Mouse (Mus musculus): ENCODE results near the gene Smarcd3. TPM values are rescaled to one million over a fixed set of nuclear protein-coding genes. Genes with fewer than 3 reads are reported as not detected.
"Not testable (repeated sequence)": the region's sequence is repeated elsewhere in the genome, so short reads cannot be mapped to it uniquely, and the experiment has no call there.

The Smarcd3 gene
- total RNA-seq, 1 experiment from 2014 or later: 0.09 TPM

- ATAC-seq (replicated peaks; ENCODE audit: low read depth, poor library complexity, severe bottlenecking): no peak
Observed at GRCm38 (mm10) chr5:24578109-24578963, 45.9 kb downstream of the Smarcd3 start.

GRCm38 (mm10) chr5:24577183-24577929, 46.9 kb downstream of the Smarcd3 start, which contains the start of gene Abcf2:
Gene Abcf2 (minus strand): TSS chr5:24577467.
- peak; percentile 96 for ATAC-seq (replicated peaks; ENCODE audit: low read depth, poor library complexity, severe bottlenecking)

- ATAC-seq (replicated peaks; ENCODE audit: low read depth, poor library complexity, severe bottlenecking): peak; percentile 12; the same call in 1 of the 2 replicates
Observed at GRCm38 (mm10) chr5:24576801-24577182, 47.4 kb downstream of the Smarcd3 start.

- ATAC-seq (replicated peaks; ENCODE audit: low read depth, poor library complexity, severe bottlenecking): no peak
Observed at GRCm38 (mm10) chr5:24575948-24576347, 48.3 kb downstream of the Smarcd3 start.

- ATAC-seq (replicated peaks; ENCODE audit: low read depth, poor library complexity, severe bottlenecking): no peak
Observed at GRCm38 (mm10) chr5:24556709-24557108, 67.5 kb downstream of the Smarcd3 start, which contains the start of gene 4931409K22Rik. Gene 4931409K22Rik (minus strand): TSS chr5:24556809.

GRCm38 (mm10) chr5:24555335-24555734, 68.9 kb downstream of the Smarcd3 start:
- ATAC-seq (replicated peaks; ENCODE audit: low read depth, poor library complexity, severe bottlenecking): not testable (repeated sequence)

GRCm38 (mm10) chr5:24553621-24554244, 70.5 kb downstream of the Smarcd3 start:
- no peak for ATAC-seq (replicated peaks; ENCODE audit: low read depth, poor library complexity, severe bottlenecking)

GRCm38 (mm10) chr5:24551317-24551688, 72.9 kb downstream of the Smarcd3 start:
- ATAC-seq (replicated peaks; ENCODE audit: low read depth, poor library complexity, severe bottlenecking): no peak

GRCm38 (mm10) chr5:24550598-24551316, 73.5 kb downstream of the Smarcd3 start:
- peak; percentile 58; the same call in 1 of the 2 replicates for ATAC-seq (replicated peaks; ENCODE audit: low read depth, poor library complexity, severe bottlenecking)

- 0 out of 2 replicates have a peak, but pooled peaks have one; percentile 40 for ATAC-seq (replicated peaks; ENCODE audit: low read depth, poor library complexity, severe bottlenecking)
Observed at GRCm38 (mm10) chr5:24542643-24543042, 81.6 kb downstream of the Smarcd3 start.

- ATAC-seq (replicated peaks; ENCODE audit: low read depth, poor library complexity, severe bottlenecking): no peak
Observed at GRCm38 (mm10) chr5:24541144-24541569, 83.1 kb downstream of the Smarcd3 start.

Other genes with a start within 250 kb of the Smarcd3 start
- 0.78 and 4.5 TPM in 2 replicates for gene Atg9b, start 232.3 kb downstream of the Smarcd3 start, total RNA-seq (2017)
- 11.5 and 32.2 TPM in 2 replicates for gene Abcb8, start 230.7 kb downstream of the Smarcd3 start, total RNA-seq (2017)
- gene Asic3, start 211.0 kb downstream of the Smarcd3 start, total RNA-seq (2017): not detected in 2 replicates
- 13.9 and 14.3 TPM in 2 replicates for gene Cdk5, start 200.9 kb downstream of the Smarcd3 start, total RNA-seq (2017)
- 18.9 and 35.9 TPM in 2 replicates for gene Slc4a2, start 200.6 kb downstream of the Smarcd3 start, total RNA-seq (2017)
- 19.0 and 30.9 TPM in 2 replicates for gene Fastk, start 179.1 kb downstream of the Smarcd3 start, total RNA-seq (2017)
- gene Tmub1, start 176.6 kb downstream of the Smarcd3 start, total RNA-seq (2017): 9.1 and 9.5 TPM in 2 replicates
- 23.6 and 35.8 TPM in 2 replicates for gene Agap3, start 172.2 kb downstream of the Smarcd3 start, total RNA-seq (2017)
- not detected in 2 replicates for gene Gbx1, start 97.2 kb downstream of the Smarcd3 start, total RNA-seq (2017)
- gene Asb10, start 83.4 kb downstream of the Smarcd3 start, total RNA-seq (2017): 0.69 TPM in 1 of 2 replicates, not detected in the other
- not detected in 2 replicates for gene 4931409K22Rik, start 67.6 kb downstream of the Smarcd3 start, total RNA-seq (2017)
- gene Abcf2, start 46.9 kb downstream of the Smarcd3 start, total RNA-seq (2017): 107 and 119 TPM in 2 replicates
- 12.3 and 13.3 TPM in 2 replicates for gene Chpf2, start 37.7 kb downstream of the Smarcd3 start, total RNA-seq (2017)
- gene Nub1, start 61.1 kb upstream of the Smarcd3 start, total RNA-seq (2017): 44.9 and 49.0 TPM in 2 replicates
- 0.64 and 1.8 TPM in 2 replicates for gene Wdr86, start 106.3 kb upstream of the Smarcd3 start, total RNA-seq (2017)
- 12.2 TPM in 1 of 2 replicates, not detected in the other for gene Crygn, start 133.6 kb upstream of the Smarcd3 start, total RNA-seq (2017)
- 41.4 and 52.9 TPM in 2 replicates for gene Rheb, start 218.2 kb upstream of the Smarcd3 start, total RNA-seq (2017)

All from common myeloid progenitor, adult 5-6 weeks (primary cell).